Mouse (Mus musculus): ENCODE results near the gene Rpl9. TPM values are rescaled to one million over a fixed set of nuclear protein-coding genes. Genes with fewer than 3 reads are reported as not detected.

Rpl9 gene
- polyA plus RNA-seq, 1 experiment = 364 TPM

GRCm38 (mm10) chr5:65354097-65354496 is 37.1 kb downstream of the Rpl9 start:
- Histone ChIP-seq H3K27ac (ENCODE audit: control insufficient read depth, insufficient read depth, low read length) (no peak overlapping the region), H3K27me3 (ENCODE audit: control insufficient read depth, insufficient read depth, low read length) (no peaks in the 10 kb centered on the region), H3K4me3 (ENCODE audit: control insufficient read depth, insufficient read depth, low read length) (no peak overlapping the region), H3K4me1 (replicated peaks; ENCODE audit: control insufficient read depth, insufficient read depth, low read length) (no peaks in the 10 kb centered on the region), H3K36me3 (ENCODE audit: control insufficient read depth, insufficient read depth, low read length) (no peaks in the 10 kb centered on the region)
- DNase-seq = no peak
- 94% methylated on average over 3 of the region's 3 CpGs for WGBS
- no peak for TF ChIP-seq POLR2A (IDR thresholded peaks at IDR 0.05; ENCODE audit: control insufficient read depth, extremely low read depth, insufficient read depth, low read length, poor library complexity)
- no peak for TF ChIP-seq CTCF (IDR thresholded peaks at IDR 0.05; ENCODE audit: borderline replicate concordance, control insufficient read depth, extremely low read depth, insufficient read depth, low read length, poor library complexity)

GRCm38 (mm10) chr5:65350508-65350907 is 40.7 kb downstream of the Rpl9 start:
- H3K27ac ChIP-seq (ENCODE audit: control insufficient read depth, insufficient read depth, low read length) = no peak overlapping the region
- H3K4me3 ChIP-seq (ENCODE audit: control insufficient read depth, insufficient read depth, low read length) = no peak overlapping the region
- no peaks in the 10 kb centered on the region for H3K4me1 ChIP-seq (replicated peaks; ENCODE audit: control insufficient read depth, insufficient read depth, low read length)
- no peaks in the 10 kb centered on the region for H3K27me3 ChIP-seq (ENCODE audit: control insufficient read depth, insufficient read depth, low read length)
- WGBS = 90% methylated on average over 10 of the region's 10 CpGs
- no peaks in the 10 kb centered on the region for H3K36me3 ChIP-seq (ENCODE audit: control insufficient read depth, insufficient read depth, low read length)
- TF ChIP-seq POLR2A (IDR thresholded peaks at IDR 0.05; ENCODE audit: control insufficient read depth, extremely low read depth, insufficient read depth, low read length, poor library complexity) = no peak
- TF ChIP-seq CTCF (IDR thresholded peaks at IDR 0.05; ENCODE audit: borderline replicate concordance, control insufficient read depth, extremely low read depth, insufficient read depth, low read length, poor library complexity) = no peak
- DNase-seq = no peak

GRCm38 (mm10) chr5:65348168-65348567 is 43.1 kb downstream of the Rpl9 start, which contains the start of gene Klb:
TSS of gene Klb (plus strand) at chr5:65348314.
- no peak within 1 kb of the TSS for H3K4me3 ChIP-seq (ENCODE audit: control insufficient read depth, insufficient read depth, low read length)
- TF ChIP-seq CTCF (IDR thresholded peaks at IDR 0.05; ENCODE audit: borderline replicate concordance, control insufficient read depth, extremely low read depth, insufficient read depth, low read length, poor library complexity) (no peak), POLR2A (IDR thresholded peaks at IDR 0.05; ENCODE audit: control insufficient read depth, extremely low read depth, insufficient read depth, low read length, poor library complexity) (no peak)

GRCm38 (mm10) chr5:65340167-65340566 is 51.1 kb downstream of the Rpl9 start:
- no peak for DNase-seq
- TF ChIP-seq CTCF (IDR thresholded peaks at IDR 0.05; ENCODE audit: borderline replicate concordance, control insufficient read depth, extremely low read depth, insufficient read depth, low read length, poor library complexity) (no peak), POLR2A (IDR thresholded peaks at IDR 0.05; ENCODE audit: control insufficient read depth, extremely low read depth, insufficient read depth, low read length, poor library complexity) (no peak)
- Histone ChIP-seq H3K4me3 (ENCODE audit: control insufficient read depth, insufficient read depth, low read length) (no peak overlapping the region), H3K36me3 (ENCODE audit: control insufficient read depth, insufficient read depth, low read length) (no peaks in the 10 kb centered on the region), H3K4me1 (replicated peaks; ENCODE audit: control insufficient read depth, insufficient read depth, low read length) (no peaks in the 10 kb centered on the region), H3K27me3 (ENCODE audit: control insufficient read depth, insufficient read depth, low read length) (no peaks in the 10 kb centered on the region), H3K27ac (ENCODE audit: control insufficient read depth, insufficient read depth, low read length) (no peak overlapping the region)
- 89% methylated on average over 4 of the region's 4 CpGs for WGBS

More at GRCm38 (mm10) chr5:65348168-65348567, 43.1 kb downstream of the Rpl9 start, which contains the start of gene Klb:
- Histone ChIP-seq H3K27me3 (ENCODE audit: control insufficient read depth, insufficient read depth, low read length) (no peaks in the 10 kb centered on the region), H3K36me3 (ENCODE audit: control insufficient read depth, insufficient read depth, low read length) (no peaks in the 10 kb centered on the region), H3K27ac (ENCODE audit: control insufficient read depth, insufficient read depth, low read length) (no peak within 1 kb of the TSS), H3K4me1 (replicated peaks; ENCODE audit: control insufficient read depth, insufficient read depth, low read length) (no peaks in the 10 kb centered on the region)
- no peak for DNase-seq
- WGBS = 92% methylated on average over 15 of the region's 15 CpGs

- Histone ChIP-seq H3K27ac (ENCODE audit: control insufficient read depth, insufficient read depth, low read length) (no peak overlapping the region), H3K27me3 (ENCODE audit: control insufficient read depth, insufficient read depth, low read length) (no peaks in the 10 kb centered on the region), H3K36me3 (ENCODE audit: control insufficient read depth, insufficient read depth, low read length) (no peaks in the 10 kb centered on the region), H3K4me3 (ENCODE audit: control insufficient read depth, insufficient read depth, low read length) (no peak overlapping the region), H3K4me1 (replicated peaks; ENCODE audit: control insufficient read depth, insufficient read depth, low read length) (peaks cover 2% of the 10 kb centered on the region; the same call in 1 of the 2 replicates)
- WGBS = 77% methylated on average over 6 of the region's 6 CpGs
- DNase-seq = no peak
- TF ChIP-seq CTCF (IDR thresholded peaks at IDR 0.05; ENCODE audit: borderline replicate concordance, control insufficient read depth, extremely low read depth, insufficient read depth, low read length, poor library complexity) (no peak), POLR2A (IDR thresholded peaks at IDR 0.05; ENCODE audit: control insufficient read depth, extremely low read depth, insufficient read depth, low read length, poor library complexity) (no peak)
Observed at GRCm38 (mm10) chr5:65338394-65338793, 52.9 kb downstream of the Rpl9 start.

Other genes with a start within 250 kb of the Rpl9 start
- gene Wdr19, start 191.7 kb downstream of the Rpl9 start, polyA plus RNA-seq (2012; rRNA removed) = 2.1 and 2.2 TPM in 2 replicates
- 20.0 and 27.9 TPM in 2 replicates for gene Rfc1, start 55.8 kb downstream of the Rpl9 start, polyA plus RNA-seq (2012; rRNA removed)
- gene Klb, start 43.1 kb downstream of the Rpl9 start, polyA plus RNA-seq (2012; rRNA removed) = 1.1 and 1.6 TPM in 2 replicates
- gene Lias, start 53 bp upstream of the Rpl9 start, polyA plus RNA-seq (2012; rRNA removed) = 14.7 and 17.3 TPM in 2 replicates
- 10.1 and 10.7 TPM in 2 replicates for gene Ugdh, start 44.5 kb upstream of the Rpl9 start, polyA plus RNA-seq (2012; rRNA removed)
- not detected in 2 replicates for gene Gm43552, start 101.4 kb upstream of the Rpl9 start, polyA plus RNA-seq (2012; rRNA removed)
- 101 and 110 TPM in 2 replicates for gene Smim14, start 145.7 kb upstream of the Rpl9 start, polyA plus RNA-seq (2012; rRNA removed)
- 19.6 and 21.7 TPM in 2 replicates for gene Ube2k, start 145.8 kb upstream of the Rpl9 start, polyA plus RNA-seq (2012; rRNA removed)